Mouse (Mus musculus): ENCODE measurements at regions not wholly inside any gene's neighbourhood (a gene's known extent, or its start where the extent isn't known, plus 50 kb on each side); places are given as distances from the start of the nearest gene placed in this dataset.

- TF ChIP-seq POLR2A (IDR thresholded peaks at IDR 0.05; ENCODE audit: low read depth, low read length) (no peak), CTCF (IDR thresholded peaks at IDR 0.05; ENCODE audit: extremely low read depth, insufficient read depth, insufficient read length, insufficient replicate concordance) (no peak)
Measured at GRCm38 (mm10) chr10:8020113-8020512, 64.1 kb upstream of the Tab2 start.
